Mouse (Mus musculus) E14TG2a.4 (cell line): Measurements from ENCODE around the gene Eml6.

Source experiments
- H3K27me3 ChIP-seq: 2 replicates; pipeline ENCODE4 v1.6.1; 2014; ENCODE audit warnings: low read length, control low read depth; ENCODE audit not compliant: insufficient read depth
- H3K36me3 ChIP-seq: 2 replicates; pipeline ENCODE4 v1.6.1; 2014; ENCODE audit warnings: low read length, control low read depth; ENCODE audit not compliant: insufficient read depth
- H3K4me1 ChIP-seq: replicated peaks from 2 replicates; pipeline ENCODE4 v1.6.1; 2014; ENCODE audit warnings: low read depth, low read length, control low read depth
- H3K4me3 ChIP-seq: replicated peaks from 2 replicates; pipeline ENCODE4 v1.5.1; 2014; ENCODE audit warnings: mild to moderate bottlenecking, low read length
- H3K9me3 ChIP-seq: 2 replicates; pipeline ENCODE4 v1.6.1; 2014; ENCODE audit warnings: low read length, control low read depth
- CTCF ChIP-seq: conservative IDR thresholded peaks from 2 replicates; pipeline ENCODE4 v1.5.1; 2014; ENCODE audit warnings: low read length
- NANOG ChIP-seq: IDR thresholded peaks from 2 replicates; pipeline ENCODE4 v1.6.1; 2014; ENCODE audit warnings: borderline replicate concordance, low read length, mixed read lengths
- POU5F1 ChIP-seq: IDR thresholded peaks from 2 replicates; pipeline ENCODE4 v1.6.1; 2014; ENCODE audit warnings: low read length, borderline replicate concordance

The Eml6 gene

DNA sequence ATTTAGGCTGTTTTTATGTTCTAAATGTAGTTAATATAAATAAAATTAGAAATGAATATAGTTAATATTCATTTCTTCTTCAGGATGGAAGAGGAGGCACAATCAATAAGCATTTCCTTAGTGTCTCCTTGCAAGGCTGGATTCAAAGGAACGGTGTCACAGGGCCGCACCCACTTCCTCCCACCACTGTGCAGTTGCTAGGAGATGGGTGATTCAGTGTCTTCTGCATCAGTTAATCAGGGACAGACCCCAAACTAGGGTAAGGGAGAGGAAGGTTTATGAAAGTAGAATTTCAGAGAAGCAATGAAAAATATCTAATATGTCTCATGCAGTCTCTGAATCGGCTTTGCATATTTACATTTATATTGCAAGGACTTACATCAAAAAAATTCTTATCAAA, 215.5 kb downstream of the Eml6 start:
- H3K4me1 ChIP-seq: no peaks in the 10 kb centered on the region
- no peaks in the 10 kb centered on the region for H3K36me3 ChIP-seq
- no peaks in the 10 kb centered on the region for H3K27me3 ChIP-seq
- no peaks in the 10 kb centered on the region for H3K9me3 ChIP-seq
- TF ChIP-seq CTCF (no peak), POU5F1 (no peak), NANOG (no peak)
- H3K4me3 ChIP-seq: no peak overlapping the region

DNA sequence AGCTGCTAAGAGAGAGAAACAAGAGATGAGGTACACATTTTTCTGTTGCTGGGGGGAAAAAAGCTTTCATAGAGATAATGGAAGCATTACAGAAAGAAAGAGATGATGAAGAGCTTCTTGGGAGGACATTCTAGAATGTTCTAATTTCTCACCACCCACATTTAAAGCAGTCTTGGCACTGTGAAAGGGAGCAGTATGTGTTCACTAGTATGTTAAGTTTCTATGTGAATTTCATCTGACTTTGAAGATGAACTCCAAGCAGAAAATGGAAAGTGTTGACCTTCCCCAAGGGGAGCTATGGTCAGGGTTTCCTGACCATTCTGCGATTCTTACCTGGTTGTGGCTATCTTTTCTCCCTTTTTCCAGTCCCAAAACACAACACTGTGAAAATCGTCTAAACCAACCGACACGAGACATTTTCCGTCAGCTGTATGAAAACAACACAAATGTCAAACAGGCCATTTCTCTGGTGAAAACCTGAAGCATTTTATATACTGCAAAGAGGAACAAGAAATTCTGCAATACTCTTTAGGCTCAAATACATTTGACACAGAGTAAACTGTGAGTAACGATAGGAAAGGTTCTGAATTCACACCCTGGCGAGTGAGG, 216.7 kb downstream of the Eml6 start:
- Histone ChIP-seq H3K9me3 (no peaks in the 10 kb centered on the region), H3K4me3 (no peak overlapping the region), H3K4me1 (no peaks in the 10 kb centered on the region), H3K36me3 (no peaks in the 10 kb centered on the region), H3K27me3 (no peaks in the 10 kb centered on the region)
- TF ChIP-seq POU5F1 (no peak), NANOG (no peak), CTCF (no peak)

DNA sequence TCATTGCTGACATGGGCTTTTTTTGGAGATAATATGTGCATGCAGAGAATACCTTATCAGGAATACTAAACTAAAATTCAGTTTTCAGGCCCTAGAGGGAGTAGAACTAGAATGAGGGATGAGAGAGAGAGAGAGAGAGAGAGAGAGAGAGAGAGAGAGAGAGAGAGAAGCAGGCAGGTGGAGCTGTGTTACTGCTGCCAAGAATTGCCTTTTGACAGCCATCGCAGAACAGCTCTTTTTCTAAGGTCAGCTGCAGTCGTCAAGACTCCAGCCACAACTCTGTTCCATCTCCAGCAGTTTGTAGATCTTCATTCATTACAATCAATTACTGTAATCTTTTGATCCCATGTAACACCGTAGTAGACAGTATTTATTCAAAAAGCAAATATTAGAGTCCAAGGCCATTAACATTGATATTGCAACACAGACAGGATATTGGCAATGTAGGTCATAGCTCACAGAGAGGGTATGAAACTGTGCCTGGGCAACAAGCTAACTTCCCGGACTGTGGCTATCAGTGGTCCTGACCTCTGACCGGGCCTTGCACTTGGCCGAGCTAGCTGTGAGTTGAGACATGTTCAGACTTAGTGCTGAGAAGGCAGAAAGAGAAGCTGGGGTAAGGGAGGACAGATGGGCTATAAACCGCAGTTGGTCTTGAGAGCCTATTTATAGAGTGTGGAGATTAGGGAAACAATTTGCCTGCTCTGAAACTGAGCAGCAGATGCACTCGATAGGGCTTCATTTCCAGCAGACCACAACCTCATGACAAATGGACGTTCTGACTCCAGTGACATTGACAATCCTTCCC, 217.5 kb downstream of the Eml6 start:
- TF ChIP-seq POU5F1 (no peak), CTCF (no peak), NANOG (no peak)
- H3K4me1 ChIP-seq: no peaks in the 10 kb centered on the region
- H3K9me3 ChIP-seq: no peaks in the 10 kb centered on the region
- H3K27me3 ChIP-seq: no peaks in the 10 kb centered on the region
- H3K4me3 ChIP-seq: no peak overlapping the region
- H3K36me3 ChIP-seq: no peaks in the 10 kb centered on the region

GRCm38 (mm10) chr11:29807325-29807724, 218.5 kb downstream of the Eml6 start:
- H3K36me3 ChIP-seq: no peaks in the 10 kb centered on the region
- no peaks in the 10 kb centered on the region for H3K9me3 ChIP-seq
- H3K4me3 ChIP-seq: no peak overlapping the region
- H3K27me3 ChIP-seq: no peaks in the 10 kb centered on the region
- TF ChIP-seq CTCF (no peak), POU5F1 (no peak), NANOG (no peak)
- H3K4me1 ChIP-seq: no peaks in the 10 kb centered on the region

DNA sequence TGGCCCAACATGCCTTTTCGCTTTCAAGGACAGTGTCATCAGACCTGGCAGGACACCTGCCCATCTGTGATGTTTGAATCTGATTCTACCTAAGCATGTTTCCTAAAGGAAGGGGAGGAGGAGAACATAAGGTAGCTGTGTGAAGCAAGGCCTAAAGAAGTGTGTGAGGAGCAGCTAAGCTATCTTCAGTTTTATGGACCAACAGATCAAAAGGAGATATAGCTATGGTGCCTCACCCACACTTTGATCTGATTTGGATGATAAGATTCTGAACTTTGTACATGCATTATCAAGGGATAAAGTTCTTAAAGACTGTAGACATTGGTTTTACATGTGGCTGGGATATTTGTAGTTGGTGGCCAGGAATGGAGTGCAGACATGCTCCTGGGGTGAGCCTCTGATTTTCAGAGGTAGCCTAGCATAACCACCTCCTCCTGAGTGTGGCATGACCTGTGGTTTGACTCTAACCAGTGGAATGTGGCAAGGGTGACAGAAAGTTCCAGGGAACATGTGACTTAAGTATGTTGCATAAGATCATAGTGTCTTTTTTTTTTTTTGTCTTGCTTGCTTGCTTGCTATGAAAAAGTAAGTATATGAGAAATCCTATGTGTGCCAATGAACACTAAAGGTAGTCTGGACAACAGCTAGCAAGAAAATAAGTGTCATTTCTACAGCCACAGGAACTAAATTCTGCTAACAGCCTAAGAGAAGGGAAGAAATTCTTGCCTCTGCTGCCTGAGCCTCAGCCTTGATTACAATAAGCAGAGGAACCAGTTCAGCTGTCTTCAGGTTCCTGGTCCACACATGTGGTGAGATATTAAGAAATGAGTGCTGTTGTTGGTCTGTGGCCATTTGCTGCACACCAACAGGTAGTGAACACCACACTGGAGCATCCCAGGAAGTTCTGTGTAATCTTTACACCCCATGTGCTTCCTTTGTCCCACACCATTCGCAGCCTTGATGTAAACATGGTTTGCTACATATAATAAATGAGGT, 224.1 kb downstream of the Eml6 start:
- Histone ChIP-seq H3K4me1 (peaks cover 9% of the 10 kb centered on the region), H3K27me3 (0 out of 2 replicates have a peak, but pooled peaks cover 3% of the 10 kb centered on the region), H3K36me3 (no peaks in the 10 kb centered on the region), H3K4me3 (no peak overlapping the region), H3K9me3 (no peaks in the 10 kb centered on the region)
- TF ChIP-seq POU5F1: no peak
- TF ChIP-seq NANOG: no peak
- TF ChIP-seq CTCF: no peak

GRCm38 (mm10) chr11:29799839-29800238, 226.0 kb downstream of the Eml6 start:
- Histone ChIP-seq H3K4me3 (no peak overlapping the region), H3K9me3 (no peaks in the 10 kb centered on the region), H3K36me3 (no peaks in the 10 kb centered on the region), H3K27me3 (0 out of 2 replicates have a peak, but pooled peaks cover 3% of the 10 kb centered on the region), H3K4me1 (peaks cover 13% of the 10 kb centered on the region)
- no peak for TF ChIP-seq POU5F1
- no peak for TF ChIP-seq CTCF
- no peak for TF ChIP-seq NANOG

GRCm38 (mm10) chr11:29795106-29795505, 230.7 kb downstream of the Eml6 start:
- Histone ChIP-seq H3K4me3 (no peak overlapping the region), H3K4me1 (peaks cover 16% of the 10 kb centered on the region), H3K27me3 (0 out of 2 replicates have a peak, but pooled peaks cover 3% of the 10 kb centered on the region), H3K36me3 (no peaks in the 10 kb centered on the region), H3K9me3 (no peaks in the 10 kb centered on the region)
- no peak for TF ChIP-seq POU5F1
- TF ChIP-seq NANOG: no peak
- no peak for TF ChIP-seq CTCF

- H3K4me1 ChIP-seq: peaks cover 16% of the 10 kb centered on the region
- no peaks in the 10 kb centered on the region for H3K9me3 ChIP-seq
- H3K4me3 ChIP-seq: no peak overlapping the region
- no peaks in the 10 kb centered on the region for H3K36me3 ChIP-seq
- TF ChIP-seq POU5F1: no peak
- no peak for TF ChIP-seq CTCF
- no peak for TF ChIP-seq NANOG
- 0 out of 2 replicates have a peak, but pooled peaks cover under 1% of the 10 kb centered on the region for H3K27me3 ChIP-seq
These were observed 231.4 kb downstream of the Eml6 start for GRCm38 (mm10) chr11:29794475-29794874.
